Mouse (Mus musculus) C2C12 (cell line): ENCODE measurements around the gene Nipbl.

Experiments
- CTCF ChIP-seq: IDR thresholded peaks from one replicate; pipeline ENCODE4 v1.5.1; 2011; ENCODE audit not compliant: control insufficient read depth, insufficient read depth, insufficient read length
- MAX ChIP-seq: IDR thresholded peaks from one replicate; pipeline ENCODE4 v1.6.1; 2011; ENCODE audit warnings: mild to moderate bottlenecking, control low read depth
- MYOG ChIP-seq: IDR thresholded peaks from one replicate; pipeline ENCODE4 v1.6.1; 2011; ENCODE audit not compliant: control insufficient read depth, insufficient read length; ENCODE audit errors: extremely low read depth
- USF1 ChIP-seq: IDR thresholded peaks from one replicate; pipeline ENCODE4 v1.6.1; 2011; ENCODE audit warnings: low read depth, mild to moderate bottlenecking, control low read depth, moderate library complexity

- peak; percentile 11 for TF ChIP-seq USF1
- TF ChIP-seq MYOG = no peak
- no peak for TF ChIP-seq CTCF
- TF ChIP-seq MAX = no peak
Observed at GRCm38 (mm10) chr15:8279320-8279779, 164.9 kb downstream of the Nipbl start.
